In the genomic region with DNA sequence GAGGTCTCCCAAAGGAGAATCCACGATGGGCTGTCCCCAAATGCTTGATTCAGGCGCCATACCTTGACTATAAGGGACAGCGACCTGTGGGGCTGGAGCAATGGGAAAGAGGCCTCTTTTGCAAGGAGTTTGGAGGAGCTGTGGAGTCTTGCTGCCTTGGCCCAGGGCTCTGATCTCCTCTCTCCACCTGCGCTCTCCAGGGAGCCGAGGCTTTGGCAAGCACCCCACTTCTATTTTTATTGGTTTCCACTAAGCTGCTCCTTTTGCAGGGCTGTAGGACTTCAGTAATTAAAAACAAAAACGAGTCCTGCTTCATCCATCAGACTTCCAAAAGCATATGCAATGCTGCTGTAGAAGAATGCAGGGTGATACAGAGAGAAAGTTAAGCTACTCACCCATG, we compare ENCODE assay signal across 15 mouse cellular contexts. TPM values are rescaled to one million over a fixed set of nuclear protein-coding genes. Genes with fewer than 3 reads are reported as not detected.
DNase-seq lines count a peak whose midpoint lies in the region; ATAC-seq lines count a peak whose summit lies in the region.
"Had no signal": no experiment of that assay in that cellular context is flagged by ENCODE, and none has a peak within 500 bp of the region (broad histone marks: within the 10 kb centered on the region; RNA-seq: fewer than 3 reads in every experiment).

No protein-coding gene starts in this region.

- peaks cover 69% of the 10 kb centered on the region for H3K27me3 ChIP-seq in liver, embryonic 12.5 days (replicated peaks)
- H3K27me3 ChIP-seq: heart, embryonic 15.5 days; Patski had no signal

- 55% methylated on average over 6 of the region's 6 CpGs for WGBS in liver, embryonic 12.5 days (ENCODE audit: insufficient replicate concordance)

- no peak overlapping the region for H3K4me2 ChIP-seq in liver, embryonic 12.5 days

- no peak overlapping the region for H3K27ac ChIP-seq in liver, embryonic 12.5 days
- H3K27ac ChIP-seq: heart, embryonic 15.5 days had no signal

- H3K4me3 ChIP-seq in liver, embryonic 12.5 days: no peak overlapping the region
- H3K4me3 ChIP-seq: heart, embryonic 15.5 days had no signal

- H3K9me3 ChIP-seq in liver, embryonic 12.5 days (replicated peaks): no peaks in the 10 kb centered on the region
- H3K9me3 ChIP-seq: heart, embryonic 15.5 days had no signal

- H3K9ac ChIP-seq in liver, embryonic 12.5 days: no peak overlapping the region
- H3K9ac ChIP-seq: heart, embryonic 15.5 days had no signal

- peak; percentile 63 for DNase-seq in adrenal gland, postnatal 10 days
- DNase-seq in adrenal gland, postnatal 25 days: no peak
- peak; percentile 40 for DNase-seq in 3134 (ENCODE audit: extremely low read depth, insufficient read length, low spot score)
- peak; percentile 64 for DNase-seq in cerebellum, adult 9-10 months
- DNase-seq in gastrocnemius, postnatal 14 days: peak; percentile 64
- DNase-seq in layer of hippocampus, adult 9-10 months (ENCODE audit: low spot score): no peak
- DNase-seq in thymus, adult 18-20 months: no peak

- intact Hi-C loops in gastrocnemius, postnatal 14 days (cut with DNase I; ENCODE audit: low total_unique reads): loop anchor here (10.0 kb wide), 2 partner anchors 343 to 397 kb away; no protein-coding TSS in a partner anchor

- H3K4me1 ChIP-seq in liver, embryonic 12.5 days: peaks cover 20% of the 10 kb centered on the region

- no peaks in the 10 kb centered on the region for H3K36me3 ChIP-seq in liver, embryonic 12.5 days

- no peak for ATAC-seq in liver, embryonic 12.5 days
- ATAC-seq: forebrain, embryonic 14.5 days; Patski had no signal

RNA-seq across cellular contexts. Expression of a gene that starts 2.2 kb away (rescaled TPM):
- not detected for total RNA-seq in adrenal gland, postnatal 10 days (2021)
- total RNA-seq in adrenal gland, postnatal 25 days (2021): not detected in 2 replicates
- not detected for total RNA-seq in gastrocnemius, postnatal 14 days (2021)
- not detected in 2 replicates for polyA plus RNA-seq in liver, embryonic 12.5 days (2016; fragmentation: Nextera tagmentation; extraction: Ambion mirVana)
- total RNA-seq: liver, adult 2 months had no signal
- polyA plus RNA-seq: forebrain, embryonic 14.5 days; heart, embryonic 15.5 days; large intestine, adult 2 months; liver, adult 2 months; Patski; small intestine, adult 2 months; testis, adult 2 months had no signal

RNA-seq across cellular contexts. Expression of a gene that starts 9.0 kb away (rescaled TPM):
- total RNA-seq in adrenal gland, postnatal 10 days (2021): 10 to 100 TPM in 1 of 2 experiments, 1 to 10 TPM in 1; 8.6 to 10.3 TPM
- 12.3 and 14.4 TPM in 2 replicates for total RNA-seq in adrenal gland, postnatal 25 days (2021)
- 10 to 100 TPM; 12.1 to 17.5 TPM for total RNA-seq in gastrocnemius, postnatal 14 days (2021)
- 2.4 and 3.2 TPM in 2 replicates for polyA plus RNA-seq in liver, embryonic 12.5 days (2016; fragmentation: Nextera tagmentation; extraction: Ambion mirVana)

Comparison
In these comparisons a context has a peak if more than half of its experiments do, and no peak if none do; other contexts are left out.
1. DNase-seq: peak in adrenal gland, postnatal 10 days (single experiment), 3134 (single experiment), cerebellum, adult 9-10 months (single experiment) and gastrocnemius, postnatal 14 days (single experiment); none in adrenal gland, postnatal 25 days (single experiment), layer of hippocampus, adult 9-10 months (single experiment) and thymus, adult 18-20 months (0 of 2).